Mouse (Mus musculus): ENCODE data around the gene Pdss1. TPM values are rescaled to one million over a fixed set of nuclear protein-coding genes. Genes with fewer than 3 reads are reported as not detected.

Gene Pdss1
- total RNA-seq, 2 experiments from 2014 or later = 20.0 to 23.9 TPM

- intact Hi-C loops (cut with DNase I) = no loop called here
Measured at GRCm38 (mm10) chr2:22955914-22956313, 60.6 kb downstream of the Pdss1 start.

DNA sequence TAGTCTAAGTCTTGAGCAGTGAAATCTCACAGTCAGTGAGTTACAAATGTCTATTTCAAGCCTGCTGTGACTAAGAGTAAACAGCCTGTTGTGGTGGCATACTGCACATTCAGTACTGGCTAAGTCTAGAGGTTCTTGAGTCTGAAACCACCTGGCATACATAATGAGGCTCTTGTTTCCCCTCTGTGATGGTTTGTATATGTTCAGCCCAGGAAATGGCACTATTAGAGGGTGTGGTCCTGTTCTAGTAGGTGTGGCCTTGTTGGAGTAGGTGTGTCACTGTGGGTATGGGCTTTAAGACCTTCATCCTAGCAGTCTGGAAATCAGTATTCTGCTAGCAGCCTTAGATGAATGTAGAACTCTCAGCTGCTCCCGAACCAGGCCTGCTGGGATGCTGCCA lies 62.1 kb downstream of the Pdss1 start:
- DNase-seq = no peak
- intact Hi-C loops (cut with DNase I) = no loop called here

More at GRCm38 (mm10) chr2:22955914-22956313, 60.6 kb downstream of the Pdss1 start:
- DNase-seq = no peak

- intact Hi-C loops (cut with DNase I) = loop anchor here (5.0 kb wide), 1 partner anchor 76 kb away; no protein-coding TSS in a partner anchor
Measured at GRCm38 (mm10) chr2:22961681-22962080, 66.4 kb downstream of the Pdss1 start.

GRCm38 (mm10) chr2:22962242-22962641 lies 66.9 kb downstream of the Pdss1 start:
- DNase-seq = no peak
- intact Hi-C loops (cut with DNase I) = loop anchor here (5.0 kb wide), 1 partner anchor 75 kb away; no protein-coding TSS in a partner anchor

More at GRCm38 (mm10) chr2:22961681-22962080, 66.4 kb downstream of the Pdss1 start:
- no peak for DNase-seq

DNA sequence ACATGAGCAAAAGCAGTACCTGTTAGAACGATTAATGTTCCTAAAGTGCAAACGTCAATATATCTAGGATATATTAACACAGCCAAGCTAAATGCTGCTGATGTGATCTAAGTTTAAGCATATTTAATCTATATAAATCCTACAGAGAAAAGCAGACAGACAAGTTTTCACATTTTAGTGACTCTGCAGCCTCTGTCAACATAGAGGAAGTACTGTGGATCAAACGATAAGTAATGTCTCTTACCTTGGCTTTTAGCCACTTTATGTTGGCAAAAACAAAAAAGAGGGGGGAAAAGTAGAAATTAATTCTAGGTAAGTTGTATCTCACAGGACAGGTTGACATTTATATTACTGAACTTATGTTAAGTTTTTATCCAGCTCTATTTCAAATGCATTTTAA lies 67.6 kb downstream of the Pdss1 start:
- no peak for DNase-seq

GRCm38 (mm10) chr2:22977387-22977973 lies 82.2 kb downstream of the Pdss1 start:
- DNase-seq = no peak
- intact Hi-C loops (cut with DNase I) = no loop called here

More for the DNA sequence above, 67.6 kb downstream of the Pdss1 start:
- intact Hi-C loops (cut with DNase I) = loop anchor here (5.0 kb wide), 1 partner anchor 74 kb away; no protein-coding TSS in a partner anchor

GRCm38 (mm10) chr2:22985973-22986657 lies 90.8 kb downstream of the Pdss1 start:
- intact Hi-C loops (cut with DNase I) = no loop called here
- no peak for DNase-seq

Other genes with a start within 250 kb of the Pdss1 start
- gene Apbb1ip, start 121.4 kb upstream of the Pdss1 start, total RNA-seq (2021) = 1 to 10 TPM; 4.0 to 4.5 TPM
- 10 to 100 TPM; 21.4 to 24.7 TPM for gene Abi1, start 144.7 kb downstream of the Pdss1 start, total RNA-seq (2021)
- 10 to 100 TPM; 24.8 to 25.4 TPM for gene Acbd5, start 172.6 kb downstream of the Pdss1 start, total RNA-seq (2021)